Mouse (Mus musculus): ENCODE results near the gene Hic1.

Hic1 gene

GRCm38 (mm10) chr11:75169405-75170080 lies at the start of gene Hic1:
TSS of gene Hic1 (minus strand) at chr11:75169519.
- DNase-seq (ENCODE audit: low spot score), result peak; percentile 23

- no peak for DNase-seq (ENCODE audit: low spot score)
Observed at GRCm38 (mm10) chr11:75214081-75214950, 45.0 kb upstream of the Hic1 start.

- peak; percentile 54 for DNase-seq (ENCODE audit: low spot score)
Observed at GRCm38 (mm10) chr11:75213372-75214080, 44.2 kb upstream of the Hic1 start.

GRCm38 (mm10) chr11:75212876-75213275 lies 43.6 kb upstream of the Hic1 start:
- peak; percentile 11 for DNase-seq (ENCODE audit: low spot score)

GRCm38 (mm10) chr11:75212031-75212667 lies 42.8 kb upstream of the Hic1 start:
- DNase-seq (ENCODE audit: low spot score), result peak; percentile 32

- no peak for DNase-seq (ENCODE audit: low spot score)
Observed at GRCm38 (mm10) chr11:75210755-75211154, 41.4 kb upstream of the Hic1 start.

GRCm38 (mm10) chr11:75210093-75210492 lies 40.8 kb upstream of the Hic1 start:
- DNase-seq (ENCODE audit: low spot score), result no peak

- no peak for DNase-seq (ENCODE audit: low spot score)
Observed at GRCm38 (mm10) chr11:75209363-75209762, 40.0 kb upstream of the Hic1 start.

- no peak for DNase-seq (ENCODE audit: low spot score)
Observed at GRCm38 (mm10) chr11:75206347-75206746, 37.0 kb upstream of the Hic1 start.

- DNase-seq (ENCODE audit: low spot score), result no peak
Observed at GRCm38 (mm10) chr11:75204472-75204871, 35.2 kb upstream of the Hic1 start.

- DNase-seq (ENCODE audit: low spot score), result no peak
Observed at GRCm38 (mm10) chr11:75203926-75204325, 34.6 kb upstream of the Hic1 start.

- DNase-seq (ENCODE audit: low spot score), result no peak
Observed at GRCm38 (mm10) chr11:75201721-75202120, 32.4 kb upstream of the Hic1 start.

- DNase-seq (ENCODE audit: low spot score), result no peak
Observed at GRCm38 (mm10) chr11:75200935-75201334, 31.6 kb upstream of the Hic1 start.

- DNase-seq (ENCODE audit: low spot score), result no peak
Observed at GRCm38 (mm10) chr11:75199951-75200350, 30.6 kb upstream of the Hic1 start.

- no peak for DNase-seq (ENCODE audit: low spot score)
Observed at GRCm38 (mm10) chr11:75198792-75199191, 29.5 kb upstream of the Hic1 start.

- DNase-seq (ENCODE audit: low spot score), result no peak
Observed at GRCm38 (mm10) chr11:75197956-75198355, 28.6 kb upstream of the Hic1 start.

- DNase-seq (ENCODE audit: low spot score), result no peak
Observed at GRCm38 (mm10) chr11:75196131-75196530, 26.8 kb upstream of the Hic1 start.

GRCm38 (mm10) chr11:75194850-75195461 lies 25.6 kb upstream of the Hic1 start:
- peak; percentile 50 for DNase-seq (ENCODE audit: low spot score)

- DNase-seq (ENCODE audit: low spot score), result peak; percentile 29
Observed at GRCm38 (mm10) chr11:75194121-75194849, 25.0 kb upstream of the Hic1 start.

- peak; percentile 77 for DNase-seq (ENCODE audit: low spot score)
Observed at GRCm38 (mm10) chr11:75193256-75194071, 24.1 kb upstream of the Hic1 start, which contains the start of gene Rtn4rl1. TSS of gene Rtn4rl1 (plus strand) at chr11:75193783.

All from ovary, postnatal 36 days (tissue).